Mouse (Mus musculus) heart, embryonic 14.5 days (tissue): ENCODE data around the gene Gm28374. TPM values are rescaled to one million over a fixed set of nuclear protein-coding genes. Genes with fewer than 3 reads are reported as not detected.
"Not testable (repeated sequence)": the region's sequence is repeated elsewhere in the genome, so short reads cannot be mapped to it uniquely, and the experiment has no call there.

ENCODE experiments used
- ATAC-seq: fragments of 200-750 bp; cut with Nextera tagmentation; 2 replicates; pipeline ENCODE4 v1.8.0; 2017; ENCODE audit warnings: low read depth, moderate TSS enrichment; ENCODE audit not compliant: insufficient number of reproducible peaks, insufficient read depth, low FRiP score
- H3K27ac ChIP-seq, 2 experiments: fragments of 200-500 bp in 1 of 2; fragments of 300-500 bp in 1 of 2; sonication (generic) in 1 of 2; replicated peaks in 1 of 2; 2 replicates each; pipeline ENCODE4 v1.5.1; 2012 to 2014; ENCODE audit warnings: low read depth in 2 of 2, low read length in 2 of 2, control low read depth in 1 of 2, mild to moderate bottlenecking in 1 of 2, mixed read lengths in 1 of 2; ENCODE audit not compliant: control insufficient read depth in 1 of 2, insufficient read depth in 1 of 2
- H3K27me3 ChIP-seq: fragments of 300-500 bp; sonication (generic); 2 replicates; pipeline ENCODE4 v1.6.1; 2014; ENCODE audit warnings: mild to moderate bottlenecking, low read length, control low read depth; ENCODE audit not compliant: control insufficient read depth, insufficient read depth
- H3K36me3 ChIP-seq: fragments of 300-500 bp; sonication (generic); 2 replicates; pipeline ENCODE4 v1.6.1; 2014; ENCODE audit warnings: mild to moderate bottlenecking, control low read depth, low read length, mixed read lengths; ENCODE audit not compliant: control insufficient read depth, insufficient read depth
- H3K4me1 ChIP-seq, 2 experiments: fragments of 200-500 bp in 1 of 2; fragments of 300-500 bp in 1 of 2; sonication (generic) in 1 of 2; 2 replicates each; pipeline ENCODE4 v1.6.1; 2012 to 2014; ENCODE audit warnings: low read length in 2 of 2, control low read depth in 1 of 2, mixed read lengths in 1 of 2; ENCODE audit not compliant: control insufficient read depth in 2 of 2, insufficient read depth in 2 of 2
- H3K4me2 ChIP-seq: fragments of 300-500 bp; sonication (generic); 2 replicates; pipeline ENCODE4 v1.6.1; 2014; ENCODE audit warnings: mild to moderate bottlenecking, low read length
- H3K4me3 ChIP-seq, 2 experiments: fragments of 200-500 bp in 1 of 2; fragments of 300-500 bp in 1 of 2; sonication (generic) in 1 of 2; 2 replicates each; pipeline ENCODE4 v1.5.1; 2012 to 2014; ENCODE audit warnings: low read length in 2 of 2, mild to moderate bottlenecking in 2 of 2, control low read depth in 1 of 2, low read depth in 1 of 2, moderate library complexity in 1 of 2; ENCODE audit not compliant: control insufficient read depth in 1 of 2, insufficient read depth in 1 of 2
- H3K9ac ChIP-seq: fragments of 300-500 bp; sonication (generic); 2 replicates; pipeline ENCODE4 v1.6.1; 2014; ENCODE audit warnings: mild to moderate bottlenecking, low read length
- H3K9me3 ChIP-seq: fragments of 300-500 bp; sonication (generic); 2 replicates; pipeline ENCODE4 v1.6.1; 2016; ENCODE audit warnings: low read length, control low read depth; ENCODE audit not compliant: control insufficient read depth
- WGBS: fragments of 180-500 bp; shearing (Covaris S2); extraction: QIAGEN DNeasy Blood & Tissue Kit; methylation state at CpG from one replicate; pipeline ENCODE4 v1.1.7; 2014; 5-methylcytosine and 5-hydroxymethylcytosine counted together
- polyA plus RNA-seq: library from polyadenylated mRNA; unstranded; fragments of >200 nt; fragmentation: Nextera tagmentation; extraction: Ambion mirVana; gene quantifications from 2 replicates; pipeline ENCODE4 v1.2.1, GENCODE M21; 2014

Gm28374 gene
- polyA plus RNA-seq, result 0.47 and 0.49 TPM in 2 replicates

GRCm38 (mm10) chr19:6082156-6082555, at the start of gene Gm28374:
TSS of gene Gm28374 (minus strand) at chr19:6082256.
- H3K27me3 ChIP-seq, result no peaks in the 10 kb centered on the region
- ATAC-seq, result no peak
- H3K4me2 ChIP-seq, result no peak within 1 kb of the TSS
- 88% methylated on average over 9 of the region's 9 CpGs for WGBS
- peaks cover 5 to 17% of the 10 kb centered on the region in 2 experiments; a peak in 3 of 4 replicates for H3K4me1 ChIP-seq
- H3K27ac ChIP-seq, result no peak within 1 kb of the TSS
- H3K36me3 ChIP-seq, result peaks cover 54% of the 10 kb centered on the region
- H3K9ac ChIP-seq, result no peak within 1 kb of the TSS
- H3K4me3 ChIP-seq, result no peak within 1 kb of the TSS
- H3K9me3 ChIP-seq, result no peaks in the 10 kb centered on the region

DNA sequence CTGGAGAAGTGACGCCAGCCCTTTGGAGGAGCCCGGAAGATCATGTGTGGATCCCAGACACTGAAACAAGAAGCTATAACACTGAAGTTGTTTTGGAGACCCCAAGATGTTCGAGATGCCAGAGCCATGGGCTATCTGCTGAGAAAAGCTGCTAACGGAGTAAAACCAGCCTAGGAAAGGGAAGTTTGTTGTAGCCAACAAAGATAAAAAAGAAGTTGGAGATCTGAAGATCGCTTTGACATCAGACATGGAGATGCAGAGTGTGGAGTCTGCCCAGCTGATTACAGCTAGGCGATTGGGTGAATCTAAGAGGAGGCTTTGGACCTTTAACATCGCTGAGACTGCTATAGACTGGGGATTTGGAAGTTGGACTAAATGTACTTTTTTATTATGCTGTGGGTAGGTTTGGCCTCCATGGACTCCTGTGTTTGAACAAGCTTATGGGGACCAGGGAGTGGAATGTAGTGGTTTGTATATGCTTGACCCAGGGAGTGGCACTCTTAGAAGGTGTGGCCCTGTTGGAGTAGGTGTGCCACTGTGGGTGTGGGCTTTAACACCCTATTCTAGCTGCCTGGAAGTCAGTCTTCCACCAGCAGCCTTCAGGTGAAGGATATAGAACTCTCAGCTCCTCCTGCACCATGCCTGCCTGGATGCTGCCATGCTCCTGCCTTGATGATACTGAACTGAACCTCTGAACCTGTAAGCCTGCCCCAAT, 48.5 kb upstream of the Gm28374 start:
- H3K4me2 ChIP-seq, ATAC-seq, H3K27me3 ChIP-seq, H3K9me3 ChIP-seq, H3K4me1 ChIP-seq, H3K4me3 ChIP-seq, H3K27ac ChIP-seq, H3K9ac ChIP-seq: not testable (repeated sequence)
- WGBS, result 70% methylated on average over 7 of the region's 7 CpGs
- peaks cover 16% of the 10 kb centered on the region for H3K36me3 ChIP-seq

GRCm38 (mm10) chr19:6127760-6128341, 45.8 kb upstream of the Gm28374 start, which contains the start of gene Snx15:
TSS of gene Snx15 (minus strand) at chr19:6128304.
- Histone ChIP-seq H3K4me2 (peak within 1 kb of the TSS; percentile 67), H3K4me1 (no peaks in the 10 kb centered on the region), H3K9ac (peak within 1 kb of the TSS; percentile 73), H3K4me3 (peak within 1 kb of the TSS; percentile 55 to 72), H3K27me3 (no peaks in the 10 kb centered on the region), H3K36me3 (0 out of 2 replicates have a peak, but pooled peaks cover 7% of the 10 kb centered on the region), H3K27ac (peak within 1 kb of the TSS; percentile 81 to 88), H3K9me3 (no peaks in the 10 kb centered on the region)
- peak; percentile 91 for ATAC-seq
- WGBS, result under 1% methylated on average over 32 of the region's 32 CpGs

- Histone ChIP-seq H3K9ac (peak overlapping the region; percentile 73), H3K4me1 (no peaks in the 10 kb centered on the region), H3K27ac (peak overlapping the region; percentile 81 to 88), H3K4me3 (peak overlapping the region; percentile 55 to 72), H3K36me3 (0 out of 2 replicates have a peak, but pooled peaks cover 7% of the 10 kb centered on the region), H3K4me2 (peak overlapping the region; percentile 67), H3K27me3 (no peaks in the 10 kb centered on the region), H3K9me3 (no peaks in the 10 kb centered on the region)
- ATAC-seq, result no peak
- WGBS, result 69% methylated on average over 10 of the region's 10 CpGs
Measured at GRCm38 (mm10) chr19:6126789-6127580, 44.9 kb upstream of the Gm28374 start.

- no peak overlapping the region for H3K4me2 ChIP-seq
- no peak overlapping the region for H3K9ac ChIP-seq
- no peaks in the 10 kb centered on the region for H3K27me3 ChIP-seq
- no peaks in the 10 kb centered on the region for H3K4me1 ChIP-seq
- 0 out of 2 replicates have a peak, but pooled peaks cover 10% of the 10 kb centered on the region for H3K36me3 ChIP-seq
- no peaks in the 10 kb centered on the region for H3K9me3 ChIP-seq
- ATAC-seq, result no peak
- no peak overlapping the region for H3K4me3 ChIP-seq
- WGBS, result 23% methylated on average over 4 of the region's 4 CpGs
- H3K27ac ChIP-seq, result no peak overlapping the region
Measured at GRCm38 (mm10) chr19:6126289-6126688, 44.2 kb upstream of the Gm28374 start.

GRCm38 (mm10) chr19:6124898-6125297, 42.8 kb upstream of the Gm28374 start:
- ATAC-seq, result no peak
- Histone ChIP-seq H3K4me3 (no peak overlapping the region), H3K9ac (no peak overlapping the region), H3K27me3 (no peaks in the 10 kb centered on the region), H3K36me3 (0 out of 2 replicates have a peak, but pooled peaks cover 10% of the 10 kb centered on the region), H3K4me2 (no peak overlapping the region), H3K9me3 (no peaks in the 10 kb centered on the region), H3K27ac (no peak overlapping the region), H3K4me1 (no peaks in the 10 kb centered on the region)
- 65% methylated on average over 2 of the region's 2 CpGs for WGBS

GRCm38 (mm10) chr19:6123330-6123729, 41.3 kb upstream of the Gm28374 start:
- WGBS, result 85% methylated on average over 8 of the region's 8 CpGs
- ATAC-seq, result no peak

More at GRCm38 (mm10) chr19:6123330-6123729, 41.3 kb upstream of the Gm28374 start:
- 0 out of 2 replicates have a peak, but pooled peaks cover 10% of the 10 kb centered on the region for H3K36me3 ChIP-seq
- H3K27me3 ChIP-seq, result no peaks in the 10 kb centered on the region
- peaks cover 0 to 6% of the 10 kb centered on the region in 2 experiments; a peak in 2 of 4 replicates for H3K4me1 ChIP-seq
- no peak overlapping the region for H3K4me3 ChIP-seq
- no peak overlapping the region for H3K27ac ChIP-seq
- H3K9me3 ChIP-seq, result no peaks in the 10 kb centered on the region
- H3K4me2 ChIP-seq, result no peak overlapping the region
- no peak overlapping the region for H3K9ac ChIP-seq
